Mouse (Mus musculus): Measurements from ENCODE around the gene Skap1. TPM values are rescaled to one million over a fixed set of nuclear protein-coding genes. Genes with fewer than 3 reads are reported as not detected.

The Skap1 gene
- polyA plus RNA-seq, 1 experiment, result 4.9 TPM

DNA sequence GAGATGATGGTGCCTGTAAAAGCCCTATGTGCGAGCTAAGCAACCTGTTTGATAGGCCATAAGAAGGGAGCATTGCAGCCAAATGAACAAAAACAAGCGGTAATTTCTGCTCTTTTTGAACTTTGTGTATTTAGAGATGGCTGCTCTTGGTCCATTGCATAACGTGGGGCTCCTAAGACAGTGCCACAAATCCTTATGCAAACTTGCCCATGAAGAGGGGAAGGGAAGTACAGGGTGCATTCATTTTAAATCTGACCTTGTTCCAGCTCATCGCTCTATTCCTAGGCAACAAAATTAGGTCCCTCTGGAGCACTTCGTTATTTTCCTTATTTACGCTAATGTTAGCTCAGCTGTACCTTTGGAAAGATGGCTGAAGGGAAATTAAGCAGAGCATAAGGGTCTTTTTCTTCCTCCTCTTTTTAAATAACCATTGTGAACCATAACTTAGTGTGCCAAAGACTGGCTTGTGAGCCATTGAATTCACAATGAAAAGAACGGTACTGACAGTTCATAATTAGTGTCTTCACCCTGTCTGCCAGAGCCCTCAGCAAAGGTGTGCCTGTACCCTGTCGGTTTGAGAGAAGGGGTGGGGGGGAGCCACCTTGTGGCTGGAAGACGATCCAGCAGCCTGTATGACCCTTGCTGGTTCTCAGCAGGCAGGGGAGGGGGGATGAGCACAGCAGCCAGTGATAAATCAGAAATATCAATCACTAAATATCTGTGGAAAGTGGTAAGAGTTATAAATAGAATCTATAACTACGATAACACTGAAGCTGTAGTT, 117.4 kb downstream of the Skap1 start:
- Histone ChIP-seq H3K4me1 (ENCODE audit: control insufficient read depth, insufficient read depth, low read length) (no peaks in the 10 kb centered on the region), H3K4me3 (replicated peaks; ENCODE audit: control insufficient read depth, low read depth, low read length) (no peak overlapping the region), H3K27ac (ENCODE audit: control insufficient read depth, insufficient read depth, low read depth, low read length, poor library complexity) (no peak overlapping the region)
- TF ChIP-seq POLR2A (IDR thresholded peaks at IDR 0.05; ENCODE audit: borderline replicate concordance, control insufficient read depth, low read depth, low read length), result no peak
- peak; percentile 51 for TF ChIP-seq CTCF (IDR thresholded peaks at IDR 0.05; ENCODE audit: control insufficient read depth, insufficient read depth, low read length)
- 56% methylated on average over 10 of the region's 10 CpGs for WGBS

DNA sequence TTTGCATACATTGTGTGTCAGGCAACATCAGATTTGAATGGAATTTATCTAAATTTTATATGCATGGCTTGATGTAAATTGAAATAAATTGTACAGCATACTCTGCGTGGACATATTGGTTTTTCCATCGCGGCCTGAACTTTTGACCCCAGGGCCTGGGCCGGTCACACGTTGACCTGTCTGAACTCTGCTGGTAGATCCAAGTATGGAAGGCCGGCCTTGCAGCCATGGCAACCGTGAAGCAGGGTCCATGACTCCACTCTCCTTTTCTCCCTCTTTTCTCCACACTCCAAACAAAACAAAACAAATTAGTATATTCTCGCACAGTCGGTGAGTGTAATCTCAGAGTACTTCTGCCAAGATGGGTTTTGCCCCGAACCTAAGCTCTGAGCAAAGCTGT, 118.2 kb downstream of the Skap1 start:
- TF ChIP-seq CTCF (IDR thresholded peaks at IDR 0.05; ENCODE audit: control insufficient read depth, insufficient read depth, low read length) (no peak), POLR2A (IDR thresholded peaks at IDR 0.05; ENCODE audit: borderline replicate concordance, control insufficient read depth, low read depth, low read length) (no peak)
- Histone ChIP-seq H3K4me1 (ENCODE audit: control insufficient read depth, insufficient read depth, low read length) (no peaks in the 10 kb centered on the region), H3K4me3 (replicated peaks; ENCODE audit: control insufficient read depth, low read depth, low read length) (no peak overlapping the region), H3K27ac (ENCODE audit: control insufficient read depth, insufficient read depth, low read depth, low read length, poor library complexity) (no peak overlapping the region)
- WGBS, result 77% methylated on average over 10 of the region's 10 CpGs

DNA sequence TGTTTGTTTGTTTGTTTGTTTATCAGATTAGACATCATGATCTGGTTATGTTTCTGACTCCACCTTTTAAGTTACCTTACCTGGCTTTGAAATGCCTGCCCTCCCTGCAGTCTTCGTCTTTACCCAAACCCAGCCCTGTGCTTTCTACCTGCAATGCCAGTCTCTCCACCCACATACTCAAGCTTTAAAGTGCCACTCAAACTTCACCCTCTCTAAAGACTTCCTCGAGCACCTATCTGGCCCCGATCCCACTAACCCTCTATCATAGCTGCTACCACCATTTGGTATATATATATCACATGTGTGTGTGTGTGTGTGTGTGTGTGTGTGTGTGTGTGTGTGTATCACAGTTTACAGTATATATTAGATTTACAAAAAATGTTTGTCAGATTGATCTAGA, 125.4 kb downstream of the Skap1 start:
- Histone ChIP-seq H3K4me1 (ENCODE audit: control insufficient read depth, insufficient read depth, low read length) (no peaks in the 10 kb centered on the region), H3K4me3 (replicated peaks; ENCODE audit: control insufficient read depth, low read depth, low read length) (no peak overlapping the region), H3K27ac (ENCODE audit: control insufficient read depth, insufficient read depth, low read depth, low read length, poor library complexity) (no peak overlapping the region)
- WGBS, result 76% methylated on average over 3 of the region's 3 CpGs
- no peak for TF ChIP-seq CTCF (IDR thresholded peaks at IDR 0.05; ENCODE audit: control insufficient read depth, insufficient read depth, low read length)
- no peak for TF ChIP-seq POLR2A (IDR thresholded peaks at IDR 0.05; ENCODE audit: borderline replicate concordance, control insufficient read depth, low read depth, low read length)

DNA sequence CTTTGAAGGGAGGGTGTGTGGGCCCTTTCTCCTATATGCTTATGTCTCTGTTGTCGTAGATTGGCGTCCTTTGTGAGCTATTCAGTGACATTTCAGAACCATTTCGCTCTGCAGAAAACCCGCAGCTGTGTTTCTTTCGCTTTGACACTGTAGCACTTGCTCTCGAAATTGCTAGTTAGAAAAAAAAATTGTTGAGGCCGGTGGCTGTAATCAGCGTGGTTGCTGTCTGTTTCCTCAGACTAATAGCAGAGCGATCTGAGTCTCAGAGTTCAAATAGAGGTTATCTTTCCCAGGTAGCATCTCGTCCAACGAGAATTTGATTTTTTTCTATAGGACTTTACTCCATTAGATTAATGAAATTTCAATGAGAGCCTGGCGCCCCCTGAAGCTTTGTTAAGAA, 131.5 kb downstream of the Skap1 start:
- H3K4me1 ChIP-seq (ENCODE audit: control insufficient read depth, insufficient read depth, low read length), result no peaks in the 10 kb centered on the region
- no peak overlapping the region for H3K27ac ChIP-seq (ENCODE audit: control insufficient read depth, insufficient read depth, low read depth, low read length, poor library complexity)
- TF ChIP-seq CTCF (IDR thresholded peaks at IDR 0.05; ENCODE audit: control insufficient read depth, insufficient read depth, low read length), result no peak
- TF ChIP-seq POLR2A (IDR thresholded peaks at IDR 0.05; ENCODE audit: borderline replicate concordance, control insufficient read depth, low read depth, low read length), result no peak
- H3K4me3 ChIP-seq (replicated peaks; ENCODE audit: control insufficient read depth, low read depth, low read length), result no peak overlapping the region
- 49% methylated on average over 12 of the region's 12 CpGs for WGBS

DNA sequence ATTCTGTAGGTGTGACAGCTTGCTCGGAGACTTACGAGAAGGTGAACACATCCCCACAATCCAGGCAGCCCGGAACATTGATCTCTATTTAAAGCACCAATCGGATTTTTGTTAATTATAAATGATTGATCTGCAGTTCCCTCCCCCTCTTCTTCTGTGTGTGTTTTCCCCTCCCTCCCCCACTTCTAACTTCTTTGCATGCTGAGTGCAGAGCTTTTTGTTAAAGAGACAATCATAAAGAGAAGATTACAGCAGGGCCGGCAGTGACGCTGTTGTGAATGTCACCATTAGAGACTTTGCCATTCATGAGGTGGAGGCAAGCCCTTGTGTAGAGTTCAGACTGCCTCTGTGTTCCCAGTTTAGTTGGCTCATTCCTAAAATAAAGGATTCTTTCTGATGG, 131.9 kb downstream of the Skap1 start:
- H3K27ac ChIP-seq (ENCODE audit: control insufficient read depth, insufficient read depth, low read depth, low read length, poor library complexity), result no peak overlapping the region
- H3K4me3 ChIP-seq (replicated peaks; ENCODE audit: control insufficient read depth, low read depth, low read length), result no peak overlapping the region
- H3K4me1 ChIP-seq (ENCODE audit: control insufficient read depth, insufficient read depth, low read length), result no peaks in the 10 kb centered on the region
- TF ChIP-seq POLR2A (IDR thresholded peaks at IDR 0.05; ENCODE audit: borderline replicate concordance, control insufficient read depth, low read depth, low read length) (no peak), CTCF (IDR thresholded peaks at IDR 0.05; ENCODE audit: control insufficient read depth, insufficient read depth, low read length) (no peak)
- WGBS, result 69% methylated on average over 6 of the region's 6 CpGs

DNA sequence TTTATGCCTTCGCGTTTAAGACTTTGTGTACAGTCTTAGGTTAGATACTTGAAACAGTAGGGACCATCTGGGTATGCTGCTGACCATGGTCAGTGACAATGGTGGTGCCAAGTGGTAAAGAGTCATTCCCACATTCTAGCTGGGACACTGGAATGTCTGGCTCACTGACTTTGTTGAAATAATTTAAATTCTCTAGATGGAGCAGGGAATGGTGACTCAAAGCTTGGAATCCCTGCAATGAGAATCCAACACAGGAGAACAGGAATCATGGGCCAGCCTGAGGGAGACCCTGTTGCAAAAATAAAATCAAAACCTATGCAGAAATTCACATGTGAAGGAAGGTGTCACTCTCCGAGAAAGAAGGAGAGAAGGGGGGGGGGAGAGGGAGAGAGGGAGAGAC, 138.4 kb downstream of the Skap1 start:
- H3K27ac ChIP-seq (ENCODE audit: control insufficient read depth, insufficient read depth, low read depth, low read length, poor library complexity), result no peak overlapping the region
- 74% methylated on average over 3 of the region's 3 CpGs for WGBS
- H3K4me3 ChIP-seq (replicated peaks; ENCODE audit: control insufficient read depth, low read depth, low read length), result no peak overlapping the region
- no peak for TF ChIP-seq CTCF (IDR thresholded peaks at IDR 0.05; ENCODE audit: control insufficient read depth, insufficient read depth, low read length)
- H3K4me1 ChIP-seq (ENCODE audit: control insufficient read depth, insufficient read depth, low read length), result no peaks in the 10 kb centered on the region

DNA sequence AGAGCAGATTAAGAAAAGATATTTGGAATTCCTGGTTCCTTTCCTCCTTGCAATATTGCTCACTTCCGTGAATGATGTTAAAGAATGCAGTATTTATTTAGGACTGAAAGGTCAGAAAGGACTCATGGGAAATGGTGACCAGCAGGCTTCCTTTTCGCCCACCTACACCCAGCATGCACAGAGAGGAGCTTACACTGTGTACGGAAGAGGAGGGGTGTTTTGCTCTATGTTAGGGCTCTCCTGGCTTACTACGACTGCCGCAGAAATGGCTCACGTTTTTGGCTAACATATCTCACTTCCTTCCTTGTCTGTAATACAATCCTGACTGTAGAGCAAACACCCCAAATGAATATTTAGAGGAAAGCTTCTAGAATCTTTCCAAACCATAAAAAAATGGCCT, 139.9 kb downstream of the Skap1 start:
- H3K4me1 ChIP-seq (ENCODE audit: control insufficient read depth, insufficient read depth, low read length), result no peaks in the 10 kb centered on the region
- no peak overlapping the region for H3K27ac ChIP-seq (ENCODE audit: control insufficient read depth, insufficient read depth, low read depth, low read length, poor library complexity)
- 26% methylated on average over 6 of the region's 6 CpGs for WGBS
- TF ChIP-seq CTCF (IDR thresholded peaks at IDR 0.05; ENCODE audit: control insufficient read depth, insufficient read depth, low read length) (no peak), POLR2A (IDR thresholded peaks at IDR 0.05; ENCODE audit: borderline replicate concordance, control insufficient read depth, low read depth, low read length) (no peak)
- no peak overlapping the region for H3K4me3 ChIP-seq (replicated peaks; ENCODE audit: control insufficient read depth, low read depth, low read length)

DNA sequence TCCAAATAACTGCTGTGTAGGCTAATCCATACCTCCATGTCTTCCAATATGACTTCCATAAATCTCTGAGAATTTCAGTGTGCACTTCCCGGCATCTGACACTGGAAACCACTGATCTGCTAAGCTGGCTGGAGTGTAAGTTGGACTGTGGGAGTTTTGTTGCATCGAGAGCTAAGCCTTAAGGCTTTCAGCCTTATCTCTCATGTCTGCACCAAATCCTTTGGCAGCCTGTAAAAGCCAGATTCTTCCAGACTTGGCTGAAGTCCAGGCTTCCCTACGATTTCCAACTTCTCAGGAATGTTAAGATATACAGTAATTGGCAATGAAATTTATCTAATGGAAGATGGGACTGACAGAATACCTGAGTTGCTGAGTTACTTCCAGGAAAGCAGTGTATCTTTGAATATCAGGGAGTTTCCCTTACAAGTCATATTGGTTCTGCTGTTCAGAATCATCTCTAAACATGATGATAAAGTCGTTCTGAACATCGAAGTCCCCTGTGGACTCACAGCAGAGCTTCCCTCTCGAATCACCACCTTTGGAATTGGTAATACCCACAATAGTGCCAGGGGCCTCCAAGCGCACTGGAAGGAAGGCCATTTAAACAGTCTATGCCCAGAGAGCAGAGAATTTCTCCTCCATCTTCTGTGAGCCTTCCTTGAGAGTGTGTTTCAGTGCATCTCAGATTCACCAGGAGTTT, 140.5 kb downstream of the Skap1 start:
- TF ChIP-seq POLR2A (IDR thresholded peaks at IDR 0.05; ENCODE audit: borderline replicate concordance, control insufficient read depth, low read depth, low read length) (no peak), CTCF (IDR thresholded peaks at IDR 0.05; ENCODE audit: control insufficient read depth, insufficient read depth, low read length) (no peak)

More for the DNA sequence above, 140.5 kb downstream of the Skap1 start:
- H3K4me3 ChIP-seq (replicated peaks; ENCODE audit: control insufficient read depth, low read depth, low read length), result no peak overlapping the region
- WGBS, result 65% methylated on average over 7 of the region's 7 CpGs
- no peak overlapping the region for H3K27ac ChIP-seq (ENCODE audit: control insufficient read depth, insufficient read depth, low read depth, low read length, poor library complexity)
- H3K4me1 ChIP-seq (ENCODE audit: control insufficient read depth, insufficient read depth, low read length), result no peaks in the 10 kb centered on the region
